Mouse (Mus musculus) heart, adult 8-10 months (tissue): Measurements from ENCODE around the gene Rab31. TPM values are rescaled to one million over a fixed set of nuclear protein-coding genes. Genes with fewer than 3 reads are reported as not detected.
"Not testable (repeated sequence)": the region's sequence is repeated elsewhere in the genome, so short reads cannot be mapped to it uniquely, and the experiment has no call there.

ENCODE experiments used
- DNase-seq: peaks from one replicate; pipeline ENCODE4 v3.0.0; 2022; ENCODE audit warnings: low spot score
- total RNA-seq, 4 experiments: library from RNA; stranded (reverse); gene quantifications; 2 replicates each; pipeline ENCODE4 v1.2.4; 2022

Gene Rab31
- total RNA-seq, 4 experiments from 2014 or later = 9.5 to 15.5 (median 12.9) TPM

DNA sequence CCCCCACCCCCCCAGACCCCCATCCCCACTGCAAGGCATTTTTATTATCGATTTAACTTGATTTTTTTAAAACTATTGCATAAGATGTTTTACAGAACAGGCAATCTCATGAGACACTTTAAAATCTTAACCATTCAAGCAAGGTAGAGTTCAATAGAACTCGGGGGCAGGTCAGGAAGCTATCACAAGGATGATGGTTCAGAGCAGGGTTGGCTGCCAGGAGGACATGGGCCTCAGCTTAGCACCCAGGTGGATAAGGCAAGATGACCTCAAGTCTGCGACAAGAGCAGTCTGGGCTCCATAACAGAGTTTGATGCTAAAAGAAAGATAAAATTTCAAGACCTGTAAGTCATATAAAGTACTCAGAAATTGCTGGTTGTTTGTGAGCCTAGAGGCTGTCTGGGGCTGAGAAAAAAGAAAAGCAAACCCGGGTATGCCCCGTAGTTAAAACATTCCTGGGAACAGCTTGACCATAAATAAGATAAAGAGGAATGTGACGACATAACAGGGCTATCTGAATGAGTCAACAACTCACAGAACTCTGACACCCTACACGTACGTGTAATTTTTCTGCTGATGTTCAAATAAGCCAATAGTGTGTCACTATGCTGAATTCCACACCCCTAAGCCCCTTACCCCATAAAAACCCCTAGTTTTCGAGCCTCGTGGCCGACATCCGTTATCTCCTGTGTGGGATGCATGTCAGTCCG is 143.6 kb downstream of the Rab31 start:
- not testable (repeated sequence) for DNase-seq

- no peak for DNase-seq
Measured at GRCm38 (mm10) chr17:65626301-65626700, 146.3 kb downstream of the Rab31 start.

DNA sequence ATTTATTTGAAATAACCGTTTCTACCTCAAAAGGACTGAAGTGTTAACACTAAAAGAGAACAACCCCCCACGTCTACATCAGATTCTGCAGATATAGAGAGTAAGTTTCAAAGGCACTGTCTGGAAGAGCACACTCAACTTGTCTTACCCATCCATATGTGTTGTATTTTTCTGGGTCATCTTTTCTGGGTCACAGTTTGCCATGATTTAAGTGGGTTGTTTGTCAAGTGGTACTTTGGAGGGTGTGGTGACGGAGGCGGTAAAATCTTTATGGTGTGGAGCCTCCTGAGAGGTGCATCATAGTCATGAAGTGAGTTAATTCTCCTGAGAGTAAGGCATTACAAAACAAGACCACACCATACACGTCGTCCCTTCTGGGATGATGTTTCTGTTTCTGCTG is 147.0 kb downstream of the Rab31 start:
- DNase-seq = no peak

DNA sequence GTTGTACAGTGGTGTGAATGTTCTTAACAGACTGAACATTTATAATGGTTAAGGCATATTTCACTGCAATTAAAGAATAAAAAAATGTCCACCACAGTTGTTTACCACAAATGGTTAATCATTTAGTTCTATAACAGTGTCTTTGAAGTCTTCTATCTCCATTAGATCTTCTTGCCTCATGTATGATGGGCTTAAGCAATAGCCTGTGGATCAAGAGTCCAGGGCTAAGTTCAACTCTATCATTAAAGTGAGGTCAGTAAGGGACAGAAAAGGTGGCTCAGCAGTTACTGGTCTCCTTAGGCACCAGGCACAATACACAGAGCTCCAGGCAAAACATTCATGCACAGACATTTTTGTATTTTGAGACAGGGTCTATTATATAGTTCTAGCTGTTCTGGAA is 149.4 kb downstream of the Rab31 start:
- no peak for DNase-seq

DNA sequence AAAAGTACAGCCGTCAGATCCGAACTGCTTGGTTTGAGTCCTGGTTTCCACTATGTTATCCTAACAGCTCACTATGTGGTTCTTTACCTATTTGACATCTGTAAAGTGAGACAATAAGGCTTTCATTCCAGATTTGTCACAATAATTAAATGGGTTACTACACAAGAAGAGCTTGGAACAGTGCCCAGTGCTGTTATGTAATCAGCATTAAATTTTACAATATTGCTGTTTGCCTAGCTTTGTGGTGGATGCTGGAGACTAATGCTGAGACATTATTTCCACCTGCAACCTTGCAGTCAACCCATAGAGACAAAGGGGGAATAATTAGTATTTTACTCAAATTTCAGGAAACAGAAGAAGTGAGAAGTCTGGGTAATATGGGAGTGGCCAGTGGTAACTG is 154.1 kb downstream of the Rab31 start:
- DNase-seq = no peak

DNA sequence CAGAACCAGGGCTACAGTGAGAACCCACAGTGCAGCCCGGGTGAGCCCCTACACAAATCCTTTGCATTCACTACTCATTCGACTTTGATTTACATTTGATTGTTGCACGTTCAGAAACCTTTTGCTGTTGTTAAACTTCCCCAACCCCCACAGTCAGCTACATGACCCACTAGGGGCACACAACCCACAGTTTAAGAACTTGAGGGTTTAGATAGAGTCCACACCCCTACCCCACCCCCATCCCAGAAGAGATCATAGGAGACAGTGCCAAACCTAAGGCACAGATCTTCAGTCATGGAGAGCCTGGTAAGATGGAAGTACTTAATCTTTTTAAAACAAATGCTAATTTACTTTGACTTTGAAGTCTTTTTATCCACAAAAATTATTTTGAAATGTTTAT is 156.9 kb downstream of the Rab31 start:
- DNase-seq = no peak

GRCm38 (mm10) chr17:65614431-65614830 is 158.1 kb downstream of the Rab31 start:
- no peak for DNase-seq

DNA sequence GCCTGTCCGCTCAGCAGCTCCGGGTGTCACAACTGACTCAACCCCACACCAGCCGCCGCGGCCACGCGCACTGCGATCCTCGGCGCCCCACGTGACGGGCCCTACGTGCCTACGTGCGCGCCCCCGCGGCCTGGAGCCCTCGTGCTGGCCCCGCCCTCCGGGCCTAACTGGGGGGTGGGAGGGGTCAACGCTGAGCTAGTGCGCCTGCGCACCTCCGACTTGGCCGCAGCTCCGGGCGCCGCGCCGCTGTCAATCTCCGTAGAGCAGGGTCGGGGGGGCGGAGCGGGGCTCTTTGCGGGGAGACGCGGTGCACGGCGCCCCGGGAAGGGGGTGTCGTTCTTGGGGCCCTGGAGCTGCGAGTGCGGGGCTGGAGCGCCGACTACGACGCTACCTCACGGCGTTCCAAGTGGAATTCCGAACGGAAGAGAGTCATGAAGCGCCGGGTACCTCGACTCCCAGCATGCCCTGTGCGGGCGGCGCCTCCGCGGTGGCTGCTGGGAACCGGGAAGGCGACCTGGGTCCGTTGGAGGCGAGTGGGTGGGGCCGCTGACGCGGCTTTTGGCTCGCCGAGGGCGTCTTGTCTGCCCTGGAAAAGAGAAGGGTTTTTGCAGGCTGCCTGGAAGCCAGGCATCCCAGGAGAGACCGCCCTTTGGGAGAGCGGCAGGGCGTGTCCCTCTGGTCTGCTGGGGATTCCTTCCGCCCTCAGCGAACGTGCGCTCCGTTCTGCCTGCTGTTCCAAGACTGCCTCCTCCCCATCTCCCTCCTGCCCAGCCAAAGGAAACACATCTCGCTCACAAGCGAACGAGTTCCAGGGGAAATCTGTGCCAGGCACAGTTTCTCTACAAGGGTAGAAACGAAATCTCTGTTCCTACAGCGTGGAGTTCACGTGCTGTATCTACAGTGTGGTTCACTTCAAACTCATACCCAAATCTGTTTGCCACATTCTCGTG is 158.8 kb downstream of the Rab31 start, which contains the start of gene Vapa:
Gene Vapa (minus strand): TSS at position 93 of the 950 bp plus-strand sequence.
- DNase-seq = peak; percentile 96

DNA sequence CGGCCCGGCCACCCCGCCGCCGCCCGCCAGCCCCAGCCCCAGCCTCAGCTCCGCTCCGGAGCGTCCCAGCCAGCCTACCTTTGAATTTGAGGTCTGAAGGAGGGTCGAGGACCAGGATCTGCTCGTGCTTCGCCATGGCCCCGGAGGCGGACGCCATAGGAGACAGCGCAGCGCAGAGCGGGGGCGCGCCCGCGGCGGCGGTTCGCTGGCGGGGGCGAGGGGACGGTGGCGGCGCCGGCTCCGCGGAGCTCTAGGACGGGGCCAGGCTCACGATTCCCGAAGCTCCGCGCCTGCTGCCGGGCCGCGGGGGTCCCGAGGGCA is 159.4 kb downstream of the Rab31 start:
- DNase-seq = no peak

DNA sequence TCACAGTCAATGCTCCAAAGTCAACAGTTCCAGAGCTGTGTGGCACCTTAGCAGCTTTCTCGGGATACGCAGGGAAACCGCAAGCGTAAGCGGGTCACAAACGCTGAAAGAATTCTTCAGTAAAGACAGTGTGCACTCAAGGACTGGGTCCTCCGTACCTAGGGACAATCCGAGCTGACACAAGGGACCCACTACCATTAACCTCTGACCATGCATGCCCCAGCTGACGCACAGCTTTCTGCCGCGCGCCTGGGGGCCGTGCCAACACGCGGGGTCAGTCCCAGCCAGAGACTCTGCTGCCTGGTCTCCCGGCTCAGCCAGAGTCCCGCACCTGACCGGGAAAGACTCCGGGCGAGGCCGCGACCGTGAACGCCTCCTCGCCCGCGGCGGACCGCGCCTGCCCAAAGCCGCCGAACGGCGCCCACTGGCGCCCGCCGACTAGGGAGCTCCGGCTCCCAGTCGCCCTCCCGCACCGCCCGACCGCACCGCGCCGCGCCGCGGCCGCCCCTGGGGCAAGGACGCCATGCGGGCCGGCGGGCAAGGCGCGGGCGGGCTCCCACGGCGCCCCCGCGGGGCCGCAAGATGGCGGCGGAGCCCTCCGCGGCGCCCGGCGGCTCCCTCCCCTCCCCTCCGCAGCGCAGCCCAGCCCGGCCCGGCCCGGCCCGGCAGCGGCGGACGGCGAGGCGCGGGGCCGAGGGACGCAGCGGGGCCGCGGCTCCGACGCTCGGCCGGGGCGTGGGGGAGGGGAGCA is 160.0 kb downstream of the Rab31 start:
- peak; percentile 14 for DNase-seq

DNA sequence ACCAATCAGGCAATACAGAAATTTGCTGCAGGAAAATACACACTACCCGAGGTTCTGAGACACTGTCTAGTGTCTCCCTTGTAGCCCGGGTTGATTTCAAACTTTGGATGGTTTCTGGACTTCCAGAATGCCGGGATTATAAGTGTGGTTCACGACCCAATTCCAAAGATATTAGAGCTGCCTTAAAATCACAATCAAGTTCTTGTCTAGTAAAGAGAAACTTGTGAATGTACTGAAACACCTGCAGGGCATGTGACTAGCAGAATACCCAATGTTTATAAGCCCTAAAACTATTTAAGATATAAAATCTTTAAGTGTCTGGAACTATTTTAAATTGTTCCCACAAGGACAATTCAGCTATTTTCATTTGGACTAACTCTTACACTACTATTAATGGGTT is 160.8 kb downstream of the Rab31 start:
- no peak for DNase-seq

DNA sequence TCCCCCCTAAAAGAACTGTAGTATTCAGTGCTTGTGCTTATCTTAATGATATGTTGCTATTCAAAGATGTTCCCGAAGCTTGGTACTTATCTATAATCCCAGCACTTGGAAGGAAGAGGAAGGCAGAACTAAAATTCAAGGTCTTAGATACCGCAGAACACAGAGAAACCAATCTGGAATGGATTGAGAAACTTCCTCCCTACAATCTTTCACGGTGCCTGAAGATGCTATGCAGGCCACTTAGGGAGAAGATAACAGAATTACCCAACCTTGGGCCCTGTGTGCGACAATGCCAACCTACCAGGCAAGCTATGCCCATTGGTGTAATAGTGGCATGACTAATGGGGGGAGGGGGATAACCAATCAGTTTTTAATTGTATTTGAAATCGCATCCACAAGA is 163.8 kb downstream of the Rab31 start:
- no peak for DNase-seq

- no peak for DNase-seq
Measured at GRCm38 (mm10) chr17:65608312-65608687, 164.3 kb downstream of the Rab31 start.

DNA sequence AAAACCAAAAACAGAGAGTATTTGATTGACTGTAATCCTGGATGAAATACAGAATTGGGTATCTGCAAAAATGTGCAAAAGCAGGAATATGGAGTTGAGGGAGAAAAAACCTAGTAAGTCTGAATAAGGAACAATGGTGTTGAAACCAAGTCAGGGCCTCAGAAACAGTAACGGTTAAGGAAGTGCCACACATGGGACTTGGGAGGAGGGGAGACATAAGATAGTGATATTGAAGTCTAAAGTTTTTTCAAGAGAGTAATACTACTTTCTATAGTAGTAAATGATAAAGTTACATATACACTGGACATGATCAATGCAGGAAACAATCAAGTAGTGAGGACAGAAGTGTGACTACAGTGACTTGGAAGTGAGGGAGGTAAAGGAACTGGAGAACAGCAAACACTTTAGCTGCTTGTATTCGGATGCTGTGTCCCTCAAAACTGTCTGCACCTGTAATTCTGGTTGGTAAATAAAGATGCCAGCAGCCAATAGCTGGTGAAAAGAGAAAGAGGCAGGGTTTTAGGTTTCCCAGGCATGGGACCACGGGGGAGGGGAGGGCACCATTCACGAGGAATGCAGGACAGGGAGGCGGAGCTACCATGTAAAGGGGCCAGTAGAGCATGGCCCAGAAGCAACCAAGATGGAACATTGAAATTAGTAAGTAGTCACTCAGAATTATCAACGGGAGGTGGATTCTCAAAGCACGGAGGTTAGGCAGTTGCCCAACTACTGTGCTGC is 164.8 kb downstream of the Rab31 start:
- DNase-seq = no peak

- DNase-seq = no peak
Measured at GRCm38 (mm10) chr17:65606014-65606413, 166.5 kb downstream of the Rab31 start.

- no peak for DNase-seq
Measured at GRCm38 (mm10) chr17:65604892-65605291, 167.7 kb downstream of the Rab31 start.

GRCm38 (mm10) chr17:65604315-65604714 is 168.2 kb downstream of the Rab31 start:
- DNase-seq = no peak
